Comparison of ENCODE assay signal across 14 mouse cellular contexts in the genomic region with DNA sequence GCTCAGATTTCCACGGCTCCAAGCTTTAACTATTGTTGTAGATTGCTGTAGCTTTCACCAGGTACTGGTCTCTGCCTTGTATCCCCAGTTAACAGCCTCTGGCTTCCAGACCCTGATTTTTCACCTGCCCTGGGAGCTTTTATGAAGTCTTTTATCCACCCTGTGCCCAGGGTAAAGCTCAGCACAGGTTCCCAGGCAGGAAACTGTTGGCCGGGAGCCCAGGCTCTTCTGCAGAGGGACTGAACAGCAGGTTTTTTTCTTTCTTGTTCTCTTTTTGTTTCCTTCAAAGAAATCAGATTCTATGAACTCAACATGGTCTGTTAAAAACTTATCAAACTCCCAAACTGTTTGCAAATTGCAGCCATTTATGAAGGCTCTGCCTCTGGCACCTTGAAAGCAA. TPM values are rescaled to one million over a fixed set of nuclear protein-coding genes. Genes with fewer than 3 reads are reported as not detected.
DNase-seq lines count a peak whose midpoint lies in the region; ATAC-seq and TF ChIP-seq lines count a peak whose summit lies in the region.
"Had no signal": no experiment of that assay in that cellular context is flagged by ENCODE, and none has a peak within 500 bp of the region (broad histone marks: within the 10 kb centered on the region; RNA-seq: fewer than 3 reads in every experiment).

No protein-coding gene starts in this region.

- no peak overlapping the region for H3K27ac ChIP-seq in lung, embryonic 14.5 days (ENCODE audit: low read depth)
- peak overlapping the region; percentile 68 for H3K27ac ChIP-seq in heart, embryonic 16.5 days (ENCODE audit: low read length)
- H3K27ac ChIP-seq in midbrain, embryonic 10.5 days (replicated peaks): no peak overlapping the region
- H3K27ac ChIP-seq: forebrain, embryonic 12.5 days; left cerebral cortex, adult 2 months had no signal

- no peak for ATAC-seq in lung, embryonic 14.5 days (ENCODE audit: insufficient read depth)
- ATAC-seq in heart, embryonic 16.5 days (replicated peaks; ENCODE audit: extremely low read depth, insufficient read depth, low FRiP score): no peak
- ATAC-seq: inflammation-experienced regulatory T-cells, adult 6 months had no signal

- no peaks in the 10 kb centered on the region for H3K4me1 ChIP-seq in lung, embryonic 14.5 days (ENCODE audit: insufficient read depth)
- H3K4me1 ChIP-seq in heart, embryonic 16.5 days (ENCODE audit: control insufficient read depth, insufficient read depth, low read length): peaks cover 30% of the 10 kb centered on the region
- H3K4me1 ChIP-seq in midbrain, embryonic 10.5 days: peaks cover 10% of the 10 kb centered on the region

- H3K9ac ChIP-seq in lung, embryonic 14.5 days: no peak overlapping the region
- H3K9ac ChIP-seq in heart, embryonic 16.5 days (ENCODE audit: low read length): no peak overlapping the region
- H3K9ac ChIP-seq: forebrain, embryonic 12.5 days had no signal

- no peak overlapping the region for H3K4me2 ChIP-seq in lung, embryonic 14.5 days
- H3K4me2 ChIP-seq in heart, embryonic 16.5 days (ENCODE audit: low read depth, low read length): no peak overlapping the region
- H3K4me2 ChIP-seq: forebrain, embryonic 12.5 days had no signal

- H3K9me3 ChIP-seq in lung, embryonic 14.5 days (ENCODE audit: low read depth, low read length): no peaks in the 10 kb centered on the region
- no peaks in the 10 kb centered on the region for H3K9me3 ChIP-seq in heart, embryonic 16.5 days (replicated peaks; ENCODE audit: control insufficient read depth, low read length)
- no peaks in the 10 kb centered on the region for H3K9me3 ChIP-seq in midbrain, embryonic 10.5 days (replicated peaks)
- H3K9me3 ChIP-seq: forebrain, embryonic 12.5 days had no signal

- no peak for TF ChIP-seq CTCF in lung, embryonic 14.5 days (IDR thresholded peaks at IDR 0.05; ENCODE audit: low read depth)

- H3K4me3 ChIP-seq in lung, embryonic 14.5 days (ENCODE audit: low read depth, low read length): no peak overlapping the region
- H3K4me3 ChIP-seq in heart, embryonic 16.5 days (ENCODE audit: low read length): no peak overlapping the region
- H3K4me3 ChIP-seq in midbrain, embryonic 10.5 days: no peak overlapping the region
- H3K4me3 ChIP-seq: forebrain, embryonic 12.5 days; left cerebral cortex, adult 2 months had no signal

- peak; percentile 43 to 64 for DNase-seq in cerebellum, postnatal 25 days
- no peak for DNase-seq in cerebellum, adult 9-11 months
- peak; percentile 67 for DNase-seq in lung, embryonic 14.5 days
- DNase-seq in lung, postnatal 25 days (ENCODE audit: low spot score): no peak
- DNase-seq in kidney, postnatal 25 days: peak; percentile 67 to 76
- DNase-seq in layer of hippocampus, adult 9-11 months: no peak
- no peak for DNase-seq in midbrain, embryonic 10.5 days (ENCODE audit: low spot score)
- DNase-seq: gastrocnemius, postnatal 25 days; lung, postnatal 10 days; retina, postnatal 1 day had no signal

- H3K27me3 ChIP-seq in lung, embryonic 14.5 days (ENCODE audit: insufficient read depth, low read length): no peaks in the 10 kb centered on the region
- H3K27me3 ChIP-seq in heart, embryonic 16.5 days (ENCODE audit: control insufficient read depth, insufficient read depth, low read length): no peaks in the 10 kb centered on the region
- H3K27me3 ChIP-seq in midbrain, embryonic 10.5 days (ENCODE audit: low read depth, poor library complexity, severe bottlenecking): no peaks in the 10 kb centered on the region

- 54% methylated on average over 2 of the region's 2 CpGs for WGBS in lung, embryonic 14.5 days
- 32% methylated on average over 2 of the region's 2 CpGs for WGBS in heart, embryonic 16.5 days
- 84% methylated on average over 2 of the region's 2 CpGs for WGBS in midbrain, embryonic 10.5 days

- H3K36me3 ChIP-seq in lung, embryonic 14.5 days (ENCODE audit: insufficient read depth): no peaks in the 10 kb centered on the region
- no peaks in the 10 kb centered on the region for H3K36me3 ChIP-seq in heart, embryonic 16.5 days (ENCODE audit: control insufficient read depth, insufficient read depth)
- H3K36me3 ChIP-seq in midbrain, embryonic 10.5 days: no peaks in the 10 kb centered on the region
- H3K36me3 ChIP-seq: forebrain, embryonic 12.5 days had no signal

RNA-seq across cellular contexts. Expression of a gene that starts 55.8 kb away (rescaled TPM):
- 0.30 TPM in 1 of 2 replicates, not detected in the other for polyA plus RNA-seq in lung, embryonic 14.5 days (2014; fragmentation: Nextera tagmentation; extraction: Ambion mirVana)
- 0.66 and 0.77 TPM in 2 replicates for polyA plus RNA-seq in heart, embryonic 16.5 days (2015; fragmentation: Nextera tagmentation; extraction: Ambion mirVana)
- polyA plus RNA-seq in midbrain, embryonic 10.5 days (2016; fragmentation: Nextera tagmentation; extraction: Ambion mirVana): not detected in 2 replicates
- polyA plus RNA-seq: forebrain, embryonic 12.5 days; inflammation-experienced regulatory T-cells, adult 6 months had no signal

RNA-seq across cellular contexts. Expression of a gene that starts 56.4 kb away (rescaled TPM):
- polyA plus RNA-seq in lung, embryonic 14.5 days (2014; fragmentation: Nextera tagmentation; extraction: Ambion mirVana): 11.8 and 12.7 TPM in 2 replicates
- polyA plus RNA-seq in heart, embryonic 16.5 days (2015; fragmentation: Nextera tagmentation; extraction: Ambion mirVana): 12.9 and 14.4 TPM in 2 replicates
- polyA plus RNA-seq in midbrain, embryonic 10.5 days (2016; fragmentation: Nextera tagmentation; extraction: Ambion mirVana): 2.5 and 2.6 TPM in 2 replicates

Comparison
In these comparisons a context has a peak if more than half of its experiments do, and no peak if none do; other contexts are left out.
1. DNase-seq: peak in cerebellum, postnatal 25 days (2 of 2), lung, embryonic 14.5 days (single experiment) and kidney, postnatal 25 days (2 of 2); none in cerebellum, adult 9-11 months (single experiment), lung, postnatal 25 days (single experiment), layer of hippocampus, adult 9-11 months (single experiment) and midbrain, embryonic 10.5 days (single experiment).